Mouse (Mus musculus) limb, embryonic 14.5 days (tissue): ENCODE results near the gene Nanos2. TPM values are rescaled to one million over a fixed set of nuclear protein-coding genes. Genes with fewer than 3 reads are reported as not detected.

Experiments used
- ATAC-seq: fragments of 200-750 bp; cut with Nextera tagmentation; 2 replicates; pipeline ENCODE4 v1.8.0; 2017; ENCODE audit warnings: low read depth, moderate number of reproducible peaks, moderate TSS enrichment; ENCODE audit not compliant: low FRiP score
- DNase-seq: peaks from one replicate; pipeline ENCODE4 v3.0.0-alpha.2; 2015; ENCODE audit warnings: low spot score
- H3K27ac ChIP-seq: fragments of 300-500 bp; sonication (generic); replicated peaks from 2 replicates; pipeline ENCODE4 v1.5.1; 2014; ENCODE audit warnings: low read depth, mild to moderate bottlenecking, low read length, moderate library complexity, mixed read lengths
- H3K27me3 ChIP-seq: fragments of 300-500 bp; sonication (generic); 2 replicates; pipeline ENCODE4 v1.6.1; 2014; ENCODE audit warnings: low read length, mixed read lengths; ENCODE audit not compliant: control insufficient read depth, insufficient read depth
- H3K36me3 ChIP-seq: fragments of 300-500 bp; sonication (generic); 2 replicates; pipeline ENCODE4 v1.6.1; 2014; ENCODE audit warnings: mild to moderate bottlenecking, low read length, moderate library complexity, mixed read lengths; ENCODE audit not compliant: control insufficient read depth, insufficient read depth
- H3K4me1 ChIP-seq: fragments of 300-500 bp; sonication (generic); 2 replicates; pipeline ENCODE4 v1.6.1; 2014; ENCODE audit warnings: antibody characterized with exemption, low read length, mixed read lengths; ENCODE audit not compliant: control insufficient read depth, insufficient read depth
- H3K4me2 ChIP-seq: fragments of 300-500 bp; sonication (generic); replicated peaks from 2 replicates; pipeline ENCODE4 v1.6.1; 2014; ENCODE audit warnings: low read depth, mild to moderate bottlenecking, low read length, moderate library complexity; ENCODE audit not compliant: severe bottlenecking
- H3K4me3 ChIP-seq: fragments of 300-500 bp; sonication (generic); replicated peaks from 2 replicates; pipeline ENCODE4 v1.5.1; 2014; ENCODE audit warnings: low read length
- H3K9ac ChIP-seq: fragments of 300-500 bp; sonication (generic); 2 replicates; pipeline ENCODE4 v1.6.1; 2014; ENCODE audit warnings: mild to moderate bottlenecking, low read depth, low read length, moderate library complexity; ENCODE audit not compliant: severe bottlenecking
- H3K9me3 ChIP-seq: fragments of 300-500 bp; sonication (generic); 2 replicates; pipeline ENCODE4 v1.6.1; 2016; ENCODE audit warnings: low read length; ENCODE audit not compliant: control insufficient read depth
- POLR2A ChIP-seq: fragments of 200-500 bp; IDR thresholded peaks from 2 replicates; pipeline ENCODE4 v1.8.0; 2012; ENCODE audit warnings: inconsistent platforms, mild to moderate bottlenecking, moderate library complexity, borderline replicate concordance; ENCODE audit not compliant: insufficient read depth, insufficient read length; ENCODE audit errors: extremely low read depth
- WGBS: fragments of 180-500 bp; shearing (Covaris S2); extraction: QIAGEN DNeasy Blood & Tissue Kit; methylation state at CpG from one replicate; pipeline ENCODE4 v1.1.7; 2014; 5-methylcytosine and 5-hydroxymethylcytosine counted together
- polyA plus RNA-seq, 2 experiments: library from polyadenylated mRNA; depleted of rRNA in 1 of 2; stranded (reverse) in 1 of 2; unstranded in 1 of 2; fragments of >200 nt; fragmentation: Nextera tagmentation in 1 of 2; extraction: Ambion mirVana in 1 of 2; gene quantifications; 2 replicates each; pipeline versions ENCODE4 v1.2.1 to v1.2.3; 2012 to 2014

Nanos2 gene
- polyA plus RNA-seq, 2 experiments: 0.06 TPM; not detected in 1

- Histone ChIP-seq H3K36me3 (peaks cover 17% of the 10 kb centered on the region), H3K4me2 (peak overlapping the region; percentile 37), H3K27ac (no peak overlapping the region), H3K9ac (peak overlapping the region; percentile 38; the same call in 1 of the 2 replicates), H3K9me3 (no peaks in the 10 kb centered on the region), H3K4me3 (peak overlapping the region; percentile 16; the same call in 1 of the 2 replicates), H3K4me1 (peaks cover 13% of the 10 kb centered on the region), H3K27me3 (no peaks in the 10 kb centered on the region)
- DNase-seq (no peak), ATAC-seq (no peak)
- no peak for TF ChIP-seq POLR2A
- WGBS: 47% methylated on average over 9 of the region's 10 CpGs
Observed at GRCm38 (mm10) chr7:19000421-19000820, 13.2 kb downstream of the Nanos2 start.

- TF ChIP-seq POLR2A: no peak
- H3K4me1 ChIP-seq: peaks cover 21% of the 10 kb centered on the region
- peaks cover 25% of the 10 kb centered on the region for H3K36me3 ChIP-seq
- peak overlapping the region; percentile 38; the same call in 1 of the 2 replicates for H3K9ac ChIP-seq
- ATAC-seq (no peak), DNase-seq (no peak)
- peak overlapping the region; percentile 37 for H3K4me2 ChIP-seq
- no peak overlapping the region for H3K27ac ChIP-seq
- peak overlapping the region; percentile 16; the same call in 1 of the 2 replicates for H3K4me3 ChIP-seq
- 25% methylated on average over 18 of the region's 18 CpGs for WGBS
- no peaks in the 10 kb centered on the region for H3K27me3 ChIP-seq
- no peaks in the 10 kb centered on the region for H3K9me3 ChIP-seq
Observed at GRCm38 (mm10) chr7:19001066-19001806, 14.0 kb downstream of the Nanos2 start.

GRCm38 (mm10) chr7:19001807-19002085, 14.5 kb downstream of the Nanos2 start:
- peaks cover 25% of the 10 kb centered on the region for H3K4me1 ChIP-seq
- ATAC-seq (no peak), DNase-seq (no peak)
- no peak overlapping the region for H3K4me3 ChIP-seq
- no peaks in the 10 kb centered on the region for H3K27me3 ChIP-seq
- H3K27ac ChIP-seq: peak overlapping the region; percentile 75; the same call in 1 of the 2 replicates
- WGBS: 57% methylated on average over 3 of the region's 3 CpGs
- no peaks in the 10 kb centered on the region for H3K9me3 ChIP-seq
- H3K36me3 ChIP-seq: peaks cover 30% of the 10 kb centered on the region
- no peak for TF ChIP-seq POLR2A
- no peak overlapping the region for H3K9ac ChIP-seq
- no peak overlapping the region; the same call in 1 of the 2 replicates for H3K4me2 ChIP-seq

- H3K4me1 ChIP-seq: peaks cover 28% of the 10 kb centered on the region
- peaks cover 33% of the 10 kb centered on the region for H3K36me3 ChIP-seq
- WGBS: 33% methylated on average over 4 of the region's 4 CpGs
- ATAC-seq (no peak), DNase-seq (no peak)
- peak overlapping the region; percentile 62 for H3K4me2 ChIP-seq
- H3K9ac ChIP-seq: peak overlapping the region; percentile 65
- H3K9me3 ChIP-seq: no peaks in the 10 kb centered on the region
- peak overlapping the region; percentile 75 for H3K27ac ChIP-seq
- TF ChIP-seq POLR2A: no peak
- no peaks in the 10 kb centered on the region for H3K27me3 ChIP-seq
- H3K4me3 ChIP-seq: peak overlapping the region; percentile 41
Observed at GRCm38 (mm10) chr7:19002115-19002514, 14.9 kb downstream of the Nanos2 start.

- TF ChIP-seq POLR2A: no peak
- Histone ChIP-seq H3K9ac (peak overlapping the region; percentile 65), H3K27ac (peak overlapping the region; percentile 75), H3K4me1 (peaks cover 34% of the 10 kb centered on the region), H3K27me3 (no peaks in the 10 kb centered on the region), H3K9me3 (no peaks in the 10 kb centered on the region), H3K4me2 (peak overlapping the region; percentile 62), H3K4me3 (peak overlapping the region; percentile 41), H3K36me3 (peaks cover 42% of the 10 kb centered on the region)
- peak; percentile 95 for DNase-seq
- WGBS: 2% methylated on average over 17 of the region's 17 CpGs
- peak; percentile 77 for ATAC-seq
Observed at GRCm38 (mm10) chr7:19002848-19003498, 15.8 kb downstream of the Nanos2 start.
